Mouse (Mus musculus): ENCODE measurements around the gene Tnfrsf25.

DNA sequence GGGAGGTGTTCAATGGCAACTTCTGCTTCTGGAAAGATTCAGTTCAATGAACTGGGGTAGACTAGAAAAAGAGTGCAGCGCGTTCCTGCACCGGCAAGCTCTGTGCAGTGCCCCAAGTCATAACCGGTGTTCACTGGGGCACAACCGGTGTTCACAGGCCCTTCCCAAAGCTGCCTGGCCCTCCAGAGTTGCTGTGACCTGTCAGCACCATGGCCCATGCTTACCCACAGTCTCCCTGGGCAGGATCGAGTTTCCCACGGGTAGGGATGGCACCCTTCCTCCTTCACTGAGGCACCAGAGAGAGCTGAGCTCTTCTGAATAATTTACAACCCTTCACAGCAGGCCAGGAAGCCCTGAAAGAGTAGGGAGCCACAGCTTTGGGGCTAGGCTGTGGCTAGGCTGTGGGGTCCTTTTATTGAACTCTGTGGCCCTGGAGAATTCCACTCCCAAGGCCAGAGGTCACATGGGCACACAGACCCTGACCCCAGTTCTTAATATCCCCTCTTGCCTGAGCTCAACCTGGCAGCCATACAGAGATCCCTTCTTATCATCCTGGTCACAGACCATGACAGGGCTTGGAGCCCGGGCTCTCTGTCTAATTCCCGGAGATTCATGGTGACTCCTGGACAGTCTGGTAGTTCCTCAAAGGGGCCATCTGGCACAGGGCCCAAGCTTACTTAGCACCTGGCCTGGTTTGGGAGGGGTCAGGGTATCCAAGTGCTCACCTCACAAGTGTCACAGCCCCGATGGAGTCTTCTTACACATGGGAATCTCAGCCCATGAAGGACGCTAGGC, 30.5 kb downstream of the Tnfrsf25 start:
- TF ChIP-seq POLR2A (IDR thresholded peaks at IDR 0.05; ENCODE audit: insufficient read length, low read depth) (no peak), TCF12 (IDR thresholded peaks at IDR 0.05; ENCODE audit: insufficient read depth, poor library complexity, severe bottlenecking) (no peak), REST (IDR thresholded peaks at IDR 0.05; ENCODE audit: insufficient read depth, insufficient read length) (no peak), CEBPB (IDR thresholded peaks at IDR 0.05; ENCODE audit: insufficient read depth, poor library complexity, severe bottlenecking) (no peak), POLR2AphosphoS2 (IDR thresholded peaks at IDR 0.05; ENCODE audit: insufficient read length, low read depth) (no peak), SRF (IDR thresholded peaks at IDR 0.05; ENCODE audit: control insufficient read depth, insufficient read length, low read depth) (no peak), MAX (IDR thresholded peaks at IDR 0.05; ENCODE audit: low read depth) (no peak), E2F4 (IDR thresholded peaks at IDR 0.05; ENCODE audit: insufficient read depth) (no peak)

All from myocyte (in vitro differentiated cells).